Mouse (Mus musculus) midbrain, embryonic 16.5 days (tissue): Measurements from ENCODE around the gene Madcam1. TPM values are rescaled to one million over a fixed set of nuclear protein-coding genes. Genes with fewer than 3 reads are reported as not detected.

ENCODE experiments used
- ATAC-seq: fragments of 200-750 bp; cut with Nextera tagmentation; 2 replicates; pipeline ENCODE4 v1.8.0; 2017; ENCODE audit warnings: moderate TSS enrichment
- H3K27ac ChIP-seq: fragments of 300-500 bp; sonication (generic); 2 replicates; pipeline ENCODE4 v1.5.1; 2014; ENCODE audit warnings: mild to moderate bottlenecking, low read length, mixed read lengths
- H3K27me3 ChIP-seq: fragments of 300-500 bp; sonication (generic); 2 replicates; pipeline ENCODE4 v1.6.1; 2014; ENCODE audit warnings: low read depth, low read length, mixed read lengths; ENCODE audit not compliant: control insufficient read depth, insufficient read depth
- H3K36me3 ChIP-seq: fragments of 300-500 bp; sonication (generic); 2 replicates; pipeline ENCODE4 v1.6.1; 2014; ENCODE audit warnings: mild to moderate bottlenecking, low read length, moderate library complexity, mixed read lengths; ENCODE audit not compliant: control insufficient read depth, insufficient read depth
- H3K4me1 ChIP-seq: fragments of 300-500 bp; sonication (generic); 2 replicates; pipeline ENCODE4 v1.6.1; 2014; ENCODE audit warnings: mild to moderate bottlenecking, low read length, mixed read lengths; ENCODE audit not compliant: control insufficient read depth, insufficient read depth
- H3K4me2 ChIP-seq: fragments of 300-500 bp; sonication (generic); 2 replicates; pipeline ENCODE4 v1.6.1; 2014; ENCODE audit warnings: mild to moderate bottlenecking, low read length, mixed read lengths
- H3K4me3 ChIP-seq: fragments of 300-500 bp; sonication (generic); 2 replicates; pipeline ENCODE4 v1.5.1; 2014; ENCODE audit warnings: low read depth, mild to moderate bottlenecking, low read length, moderate library complexity, mixed read lengths
- H3K9ac ChIP-seq: fragments of 300-500 bp; sonication (generic); 2 replicates; pipeline ENCODE4 v1.6.1; 2014; ENCODE audit warnings: low read depth, low read length, mixed read lengths
- H3K9me3 ChIP-seq: fragments of 300-500 bp; sonication (generic); replicated peaks from 2 replicates; pipeline ENCODE4 v1.6.1; 2014; ENCODE audit warnings: mild to moderate bottlenecking, low read length, mixed read lengths; ENCODE audit not compliant: control insufficient read depth, poor library complexity, severe bottlenecking
- WGBS: fragments of 180-500 bp; shearing (Covaris S2); extraction: QIAGEN DNeasy Blood & Tissue Kit; methylation state at CpG from one replicate; pipeline ENCODE4 v1.1.7; 2014; 5-methylcytosine and 5-hydroxymethylcytosine counted together
- polyA plus RNA-seq: library from polyadenylated mRNA; unstranded; fragments of >200 nt; fragmentation: Nextera tagmentation; extraction: Ambion mirVana; gene quantifications from 2 replicates; pipeline ENCODE4 v1.2.1, GENCODE M21; 2015

Gene Madcam1
- polyA plus RNA-seq, 1 experiment from 2014 or later = 0.69 TPM

DNA sequence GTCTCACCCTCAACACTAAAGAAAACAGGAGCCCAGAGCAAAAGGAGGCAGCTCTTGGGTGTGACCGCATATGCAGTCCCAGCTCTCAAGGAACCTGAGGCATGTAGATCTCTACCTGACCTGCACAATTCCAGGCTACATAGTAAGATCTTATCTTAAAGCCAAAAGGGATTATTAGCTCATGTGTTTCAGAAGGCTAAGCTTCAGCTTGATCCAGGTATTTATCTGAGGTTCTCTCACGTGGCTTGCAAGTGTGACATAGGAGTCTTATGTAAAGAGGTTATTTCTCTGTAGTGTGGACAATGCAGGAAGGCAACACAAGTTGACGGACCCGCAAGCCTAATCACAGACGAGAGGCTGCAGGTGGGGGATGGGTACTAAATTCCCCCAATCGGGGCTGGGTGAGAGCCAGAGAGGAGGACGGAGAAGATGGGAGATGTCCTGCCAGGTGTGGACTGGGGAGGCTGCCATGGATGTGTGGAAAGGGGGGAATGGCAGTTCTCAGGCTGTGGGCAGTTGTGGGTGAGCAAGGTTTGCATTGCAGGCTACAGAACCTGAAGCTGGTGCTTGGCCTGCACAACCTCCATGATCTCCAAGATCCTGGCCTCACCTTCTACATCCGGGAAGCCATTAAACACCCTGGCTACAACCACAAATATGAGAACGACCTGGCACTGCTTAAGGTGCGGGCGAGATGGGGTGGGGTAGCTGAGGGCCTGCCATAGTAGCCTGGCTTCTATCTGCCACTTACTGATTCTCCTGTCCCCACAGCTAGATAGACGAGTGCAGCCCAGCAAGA, 29.4 kb downstream of the Madcam1 start:
- no peak overlapping the region for H3K27ac ChIP-seq
- no peak overlapping the region for H3K4me2 ChIP-seq
- H3K9ac ChIP-seq = no peak overlapping the region
- WGBS = 73% methylated on average over 12 of the region's 12 CpGs
- H3K9me3 ChIP-seq = no peaks in the 10 kb centered on the region
- ATAC-seq = no peak
- H3K4me3 ChIP-seq = no peak overlapping the region
- H3K27me3 ChIP-seq = no peaks in the 10 kb centered on the region
- H3K36me3 ChIP-seq = peaks cover 3% of the 10 kb centered on the region
- H3K4me1 ChIP-seq = no peaks in the 10 kb centered on the region

GRCm38 (mm10) chr10:79694379-79694655, 30.0 kb downstream of the Madcam1 start:
- no peak for ATAC-seq
- Histone ChIP-seq H3K27me3 (no peaks in the 10 kb centered on the region), H3K4me2 (no peak overlapping the region), H3K4me1 (no peaks in the 10 kb centered on the region), H3K27ac (no peak overlapping the region), H3K36me3 (no peaks in the 10 kb centered on the region), H3K9me3 (no peaks in the 10 kb centered on the region), H3K9ac (no peak overlapping the region), H3K4me3 (no peak overlapping the region)
- WGBS = 84% methylated on average over 6 of the region's 6 CpGs

- no peak overlapping the region for H3K4me2 ChIP-seq
- H3K36me3 ChIP-seq = no peaks in the 10 kb centered on the region
- no peaks in the 10 kb centered on the region for H3K9me3 ChIP-seq
- no peaks in the 10 kb centered on the region for H3K4me1 ChIP-seq
- H3K27ac ChIP-seq = no peak overlapping the region
- no peak overlapping the region for H3K9ac ChIP-seq
- H3K4me3 ChIP-seq = no peak overlapping the region
- 65% methylated on average over 13 of the region's 13 CpGs for WGBS
- no peaks in the 10 kb centered on the region for H3K27me3 ChIP-seq
- no peak for ATAC-seq
Measured at GRCm38 (mm10) chr10:79695231-79696128, 31.1 kb downstream of the Madcam1 start.

DNA sequence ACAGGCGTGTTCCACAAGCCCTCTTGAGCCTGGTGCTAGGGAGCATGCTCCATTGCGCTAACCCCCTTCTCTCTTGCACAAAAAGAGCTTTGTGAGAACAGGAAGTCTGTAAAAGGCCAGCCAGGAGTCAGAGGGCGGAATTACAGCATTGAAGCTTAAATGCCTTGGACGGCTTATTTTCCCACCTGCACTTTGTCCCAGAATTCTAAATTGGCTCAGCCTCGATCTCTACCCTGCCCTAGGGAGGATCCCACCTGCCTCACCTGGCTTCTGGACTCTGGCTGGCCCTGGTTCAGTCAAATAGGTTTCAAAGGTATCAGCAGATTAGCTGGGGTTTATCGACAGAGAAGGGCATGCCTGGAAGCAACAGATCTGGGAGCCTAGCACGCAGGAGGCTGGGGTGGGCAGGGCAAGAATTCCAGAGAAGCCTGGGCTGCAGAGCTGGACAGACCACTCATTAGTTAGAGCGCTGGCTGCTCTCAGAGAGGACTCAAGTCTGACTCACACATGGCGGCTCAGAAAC, 31.8 kb downstream of the Madcam1 start:
- Histone ChIP-seq H3K9me3 (no peaks in the 10 kb centered on the region), H3K27me3 (no peaks in the 10 kb centered on the region), H3K9ac (no peak overlapping the region), H3K4me2 (no peak overlapping the region), H3K4me3 (no peak overlapping the region), H3K27ac (no peak overlapping the region), H3K36me3 (no peaks in the 10 kb centered on the region), H3K4me1 (no peaks in the 10 kb centered on the region)
- 67% methylated on average over 9 of the region's 9 CpGs for WGBS
- no peak for ATAC-seq

DNA sequence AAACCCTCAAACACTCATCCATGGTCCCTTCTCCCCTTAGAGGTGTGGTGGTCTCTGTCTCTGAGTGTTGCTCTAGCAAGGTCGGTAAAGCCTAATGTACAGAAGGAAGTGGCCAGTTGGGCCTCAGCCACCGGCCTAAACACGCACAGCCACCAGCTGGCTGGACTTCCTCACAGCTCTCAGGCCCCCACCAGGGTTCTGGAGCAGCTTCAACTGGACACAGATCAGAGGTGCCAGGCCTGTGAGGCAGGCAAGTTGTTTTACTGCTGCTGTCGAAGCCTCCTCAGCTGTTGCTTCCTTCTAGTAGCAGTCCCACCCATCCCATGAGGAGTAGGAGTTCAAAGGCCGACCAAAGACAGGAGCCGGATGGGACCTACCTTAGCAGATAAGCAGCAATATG, 33.6 kb downstream of the Madcam1 start:
- ATAC-seq = no peak
- Histone ChIP-seq H3K27ac (no peak overlapping the region), H3K9me3 (no peaks in the 10 kb centered on the region), H3K4me3 (no peak overlapping the region), H3K36me3 (no peaks in the 10 kb centered on the region), H3K4me2 (no peak overlapping the region), H3K27me3 (no peaks in the 10 kb centered on the region), H3K4me1 (no peaks in the 10 kb centered on the region), H3K9ac (no peak overlapping the region)
- WGBS = 85% methylated on average over 6 of the region's 6 CpGs

GRCm38 (mm10) chr10:79698459-79698858, 34.1 kb downstream of the Madcam1 start:
- Histone ChIP-seq H3K4me1 (no peaks in the 10 kb centered on the region), H3K27me3 (no peaks in the 10 kb centered on the region), H3K36me3 (no peaks in the 10 kb centered on the region), H3K27ac (peak overlapping the region; percentile 50), H3K9ac (no peak overlapping the region), H3K4me3 (no peak overlapping the region), H3K4me2 (no peak overlapping the region), H3K9me3 (no peaks in the 10 kb centered on the region)
- ATAC-seq = no peak
- WGBS = 93% methylated on average over 6 of the region's 6 CpGs

GRCm38 (mm10) chr10:79700676-79701075, 36.3 kb downstream of the Madcam1 start:
- no peaks in the 10 kb centered on the region for H3K36me3 ChIP-seq
- no peak overlapping the region for H3K4me2 ChIP-seq
- 48% methylated on average over 7 of the region's 7 CpGs for WGBS
- no peak overlapping the region for H3K27ac ChIP-seq
- H3K27me3 ChIP-seq = no peaks in the 10 kb centered on the region
- H3K9ac ChIP-seq = no peak overlapping the region
- no peak for ATAC-seq
- H3K4me1 ChIP-seq = peaks cover 7% of the 10 kb centered on the region
- no peak overlapping the region for H3K4me3 ChIP-seq
- no peaks in the 10 kb centered on the region for H3K9me3 ChIP-seq

DNA sequence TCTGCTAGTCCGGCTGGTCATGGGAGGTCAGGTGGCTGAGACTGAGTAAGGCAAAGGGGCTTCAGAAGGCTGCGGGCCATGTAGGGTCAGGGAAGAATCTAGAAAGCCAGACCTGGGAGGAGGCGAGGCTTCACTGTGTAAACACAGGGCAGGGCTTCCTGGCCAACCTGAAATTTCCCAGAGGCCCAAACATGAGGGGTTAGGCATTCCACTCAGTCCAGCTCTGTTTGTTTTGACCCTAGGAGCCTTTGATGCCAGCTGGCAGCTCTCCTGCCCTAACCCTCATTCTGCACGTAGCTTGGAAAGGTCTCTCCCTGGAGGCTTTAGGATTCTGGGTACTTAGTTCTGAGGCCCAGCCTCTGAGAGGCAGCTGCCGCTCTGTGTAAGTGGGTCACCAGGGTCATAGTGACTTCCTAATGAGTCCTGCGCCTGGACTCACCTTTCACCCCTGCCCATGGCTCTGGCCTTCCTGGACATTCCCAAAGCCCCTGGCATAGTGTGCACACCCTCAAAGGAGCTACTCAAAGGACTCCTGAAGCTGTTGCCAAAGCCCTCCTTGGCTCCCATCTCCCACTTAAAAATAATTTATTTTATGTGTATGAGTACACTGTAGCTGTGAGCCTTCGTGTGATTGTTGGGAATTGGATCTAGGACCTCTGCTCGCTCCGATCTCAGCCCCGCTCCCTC, 37.2 kb downstream of the Madcam1 start:
- no peaks in the 10 kb centered on the region for H3K36me3 ChIP-seq
- 71% methylated on average over 10 of the region's 10 CpGs for WGBS
- H3K4me2 ChIP-seq = no peak overlapping the region
- no peak overlapping the region for H3K9ac ChIP-seq
- H3K4me3 ChIP-seq = no peak overlapping the region
- peaks cover 17% of the 10 kb centered on the region for H3K4me1 ChIP-seq
- H3K27me3 ChIP-seq = no peaks in the 10 kb centered on the region
- no peaks in the 10 kb centered on the region for H3K9me3 ChIP-seq
- no peak for ATAC-seq
- H3K27ac ChIP-seq = no peak overlapping the region
